Mouse (Mus musculus): ENCODE results near the gene Lmbr1l. TPM values are rescaled to one million over a fixed set of nuclear protein-coding genes. Genes with fewer than 3 reads are reported as not detected.
"Not testable (repeated sequence)": the region's sequence is repeated elsewhere in the genome, so short reads cannot be mapped to it uniquely, and the experiment has no call there.

Lmbr1l gene
- total RNA-seq (2021): 10 to 100 TPM; 13.8 to 18.4 TPM

GRCm38 (mm10) chr15:98917538-98918498 lies at the start of gene Lmbr1l:
Gene Lmbr1l (minus strand): TSS chr15:98918231.
- intact Hi-C loops (cut with DNase I): loop anchor here (2.0 kb wide), 1 partner anchor 37 kb away; no protein-coding TSS in a partner anchor
- DNase-seq (ENCODE audit: low spot score in 2 of 2): peak; percentile 99 to 100

DNA sequence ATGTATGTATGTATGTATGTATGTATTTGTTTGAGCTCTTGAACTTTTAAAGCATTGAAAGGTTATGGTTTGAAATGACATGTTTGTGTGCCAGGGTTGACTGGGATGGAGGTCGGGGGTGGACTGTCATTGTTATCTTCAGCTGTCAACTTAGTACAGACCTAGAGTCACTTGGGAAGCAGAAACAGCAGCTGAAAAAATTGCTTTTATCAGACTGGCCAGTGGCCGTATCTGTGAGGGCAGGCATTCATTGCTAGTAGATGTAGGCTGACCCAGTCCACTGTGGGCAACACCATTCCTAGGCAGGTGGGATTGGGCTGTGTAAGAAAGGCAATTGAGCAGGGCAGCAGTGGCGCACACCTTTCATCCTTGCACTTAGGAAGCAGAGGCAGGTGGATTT lies 41.5 kb upstream of the Lmbr1l start:
- intact Hi-C loops (cut with DNase I): no loop called here
- no peak for DNase-seq (ENCODE audit: low spot score in 2 of 2)

- intact Hi-C loops (cut with DNase I): no loop called here
- DNase-seq (ENCODE audit: low spot score in 2 of 2): no peak
Observed at GRCm38 (mm10) chr15:98958901-98959420, 40.9 kb upstream of the Lmbr1l start.

DNA sequence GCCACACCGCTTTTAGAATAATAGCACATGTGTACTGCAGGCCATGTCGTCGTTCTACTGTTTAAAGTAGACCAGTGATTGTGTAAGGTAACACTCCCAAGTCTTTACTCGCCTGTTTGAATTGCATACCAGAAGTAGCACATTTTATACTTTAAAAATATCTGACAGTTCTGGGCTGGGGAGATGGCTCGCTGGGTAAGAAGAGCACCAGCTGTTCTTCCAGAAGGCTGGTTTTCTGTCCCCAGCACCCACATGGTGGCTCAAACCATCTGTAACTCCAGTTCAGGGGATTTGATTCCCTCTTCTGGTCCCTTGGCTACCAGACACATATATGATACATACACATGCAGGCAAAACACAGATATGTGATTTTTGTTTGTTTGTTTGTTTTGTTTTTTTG lies 39.4 kb upstream of the Lmbr1l start:
- intact Hi-C loops (cut with DNase I): no loop called here
- DNase-seq (ENCODE audit: low spot score in 2 of 2): peak in 1 of 2 experiments; percentile 80

- intact Hi-C loops (cut with DNase I): no loop called here
Observed at GRCm38 (mm10) chr15:98956000-98956399, 38.0 kb upstream of the Lmbr1l start.

GRCm38 (mm10) chr15:98955324-98955723 lies 37.3 kb upstream of the Lmbr1l start:
- no peak for DNase-seq (ENCODE audit: low spot score in 2 of 2)
- intact Hi-C loops (cut with DNase I): no loop called here

More at GRCm38 (mm10) chr15:98956000-98956399, 38.0 kb upstream of the Lmbr1l start:
- no peak for DNase-seq (ENCODE audit: low spot score in 2 of 2)

GRCm38 (mm10) chr15:98954425-98955253 lies 36.6 kb upstream of the Lmbr1l start:
- peak; percentile 54 to 85 for DNase-seq (ENCODE audit: low spot score in 2 of 2)
- intact Hi-C loops (cut with DNase I): no loop called here

DNA sequence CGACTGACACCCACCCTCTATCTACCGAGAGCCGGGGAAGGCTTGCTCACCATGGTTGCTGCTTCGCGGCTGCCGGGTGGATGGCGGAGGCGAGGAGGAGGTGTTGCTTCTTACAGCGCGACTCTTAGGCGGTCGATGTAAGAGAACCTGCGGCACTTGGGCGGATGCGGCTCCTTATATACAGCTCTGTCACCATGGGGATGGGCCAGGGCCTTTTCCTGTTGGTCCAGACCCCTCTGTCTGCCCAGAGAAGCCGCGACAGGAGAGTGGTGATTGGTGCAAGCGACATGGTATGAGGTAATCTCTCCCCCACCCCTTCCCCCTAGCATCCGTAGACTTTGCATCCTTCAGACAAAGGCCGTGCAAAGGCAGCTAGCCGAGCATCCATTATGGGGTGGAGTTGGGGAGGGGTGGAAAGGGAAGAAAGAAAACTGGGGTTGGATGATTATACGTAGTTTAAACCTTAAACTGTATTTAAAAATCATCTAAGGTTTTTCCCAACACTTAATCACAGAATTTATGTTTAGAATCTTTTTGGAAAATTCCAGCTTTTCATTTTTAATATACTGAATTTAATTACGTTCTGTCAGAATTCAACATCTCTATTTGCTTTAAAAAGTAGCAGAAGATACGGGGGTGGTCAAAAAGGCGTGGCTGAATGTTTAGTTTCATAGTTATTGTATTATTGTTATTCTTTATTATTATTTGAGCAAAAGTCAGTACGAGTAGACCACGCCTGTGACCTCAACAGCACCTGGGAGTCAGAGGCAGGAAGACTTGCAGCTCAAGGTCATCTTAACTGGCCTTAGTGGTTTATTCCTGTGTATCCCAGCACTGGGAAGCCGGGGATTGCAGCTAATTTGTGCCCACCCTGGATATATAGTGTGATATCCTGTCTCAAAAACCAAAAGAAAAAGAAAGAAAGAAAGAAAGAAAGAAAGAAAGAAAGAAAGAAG lies 35.6 kb upstream of the Lmbr1l start, which contains the start of the genes Gm49450 and Tuba1a:
Gm49450 (minus strand) TSS at position 151 of the 956 bp plus-strand sequence.
Tuba1a (minus strand) TSS at position 303 of the 956 bp plus-strand sequence.
- DNase-seq (ENCODE audit: low spot score in 2 of 2): peak; percentile 95 to 99
- intact Hi-C loops (cut with DNase I): loop anchor here (1.0 to 2.0 kb wide), 4 partner anchors 17 to 40 kb away; partner anchors contain the start of gene Tuba1b

- intact Hi-C loops (cut with DNase I): loop anchor here (1.0 to 2.0 kb wide), 4 partner anchors 18 to 40 kb away; partner anchors contain the start of gene Tuba1b
- peak in 1 of 2 experiments; percentile 41 for DNase-seq (ENCODE audit: low spot score in 2 of 2)
Observed at GRCm38 (mm10) chr15:98952751-98953400, 34.8 kb upstream of the Lmbr1l start.

DNA sequence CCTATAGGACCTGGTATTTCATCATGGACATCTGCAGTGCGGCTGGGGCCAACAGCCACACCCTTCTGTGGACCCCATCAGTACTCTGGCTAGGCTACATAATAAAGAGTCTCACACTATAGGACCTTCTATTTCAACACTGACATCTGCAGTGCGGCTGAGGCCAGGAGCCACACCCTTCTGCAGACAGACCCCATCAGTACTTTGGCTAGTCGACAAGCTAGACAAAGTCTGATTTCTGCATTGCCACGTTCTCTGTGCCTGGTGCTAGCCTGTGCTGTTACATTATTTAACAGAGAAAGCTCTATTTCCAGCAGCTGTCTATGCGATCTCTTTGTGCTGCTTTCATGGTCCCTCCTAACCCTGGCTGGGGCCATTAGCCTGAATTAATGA lies 34.0 kb upstream of the Lmbr1l start:
- DNase-seq (ENCODE audit: low spot score in 2 of 2): peak in 1 of 2 experiments; percentile 39
- intact Hi-C loops (cut with DNase I): loop anchor here (2.0 kb wide), 2 partner anchors 19 to 33 kb away; no protein-coding TSS in a partner anchor

- intact Hi-C loops (cut with DNase I): loop anchor here (2.0 kb wide), 2 partner anchors 19 to 33 kb away; no protein-coding TSS in a partner anchor
- not testable (repeated sequence) for DNase-seq (ENCODE audit: low spot score in 2 of 2)
Observed at GRCm38 (mm10) chr15:98951122-98952062, 33.4 kb upstream of the Lmbr1l start.

- DNase-seq (ENCODE audit: low spot score in 2 of 2): no peak
- intact Hi-C loops (cut with DNase I): no loop called here
Observed at GRCm38 (mm10) chr15:98949607-98949892, 31.5 kb upstream of the Lmbr1l start.

DNA sequence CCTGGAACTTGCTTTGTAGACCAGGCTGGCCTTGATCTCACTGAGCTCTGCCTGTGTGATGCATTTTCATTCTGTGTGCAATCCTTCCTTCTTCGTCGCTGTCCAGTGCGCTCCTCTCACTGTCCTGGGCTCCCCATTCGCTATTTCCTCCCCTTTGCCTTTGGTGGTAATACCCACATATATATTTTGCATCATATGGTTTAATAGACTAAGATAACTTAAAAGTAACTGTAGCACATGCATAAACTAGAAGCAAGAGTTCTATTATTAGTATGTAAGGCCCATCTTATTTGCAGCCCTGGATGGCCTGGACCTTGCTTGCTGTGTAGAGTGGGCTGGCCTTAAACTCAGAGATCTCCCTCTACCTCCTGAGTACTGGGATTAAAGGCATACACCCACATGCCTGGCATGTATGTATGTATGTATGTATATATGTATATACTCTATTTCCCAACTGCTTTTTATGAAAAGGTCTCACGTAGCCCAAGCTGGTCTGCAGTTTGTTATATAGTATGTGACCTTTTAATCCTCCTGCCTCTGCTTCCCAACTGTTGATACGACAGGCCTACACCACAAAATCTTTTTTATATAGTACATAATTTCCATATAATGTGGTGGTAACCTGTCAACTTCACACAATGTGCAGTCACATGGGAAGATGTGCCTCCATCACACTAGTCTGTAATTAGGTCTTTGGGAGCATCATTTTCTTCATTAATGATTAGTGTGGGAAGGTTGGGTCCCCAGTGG lies 31.0 kb upstream of the Lmbr1l start:
- intact Hi-C loops (cut with DNase I): no loop called here

DNA sequence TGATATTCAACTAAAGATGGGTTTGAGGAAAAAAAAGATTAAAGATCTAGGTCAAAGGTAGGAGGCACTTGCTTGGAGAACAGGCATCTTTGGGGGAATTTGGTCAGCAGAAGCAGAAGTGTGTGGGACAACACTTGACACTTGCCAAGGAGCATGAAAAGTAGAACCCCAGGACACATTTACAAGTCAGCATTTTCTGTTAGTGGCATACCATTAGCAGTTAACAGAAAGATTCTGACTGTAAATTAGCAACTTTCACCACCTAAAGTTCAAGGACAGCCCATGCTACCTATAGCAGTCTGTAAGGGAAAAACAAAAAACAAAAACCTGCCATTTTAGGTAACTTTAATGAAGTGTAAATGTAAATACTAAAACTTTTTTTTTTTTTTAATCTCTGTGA lies 30.4 kb upstream of the Lmbr1l start:
- intact Hi-C loops (cut with DNase I): no loop called here
- DNase-seq (ENCODE audit: low spot score in 2 of 2): no peak

More for the DNA sequence above, 31.0 kb upstream of the Lmbr1l start:
- DNase-seq (ENCODE audit: low spot score in 2 of 2): no peak

- intact Hi-C loops (cut with DNase I): no loop called here
- no peak for DNase-seq (ENCODE audit: low spot score in 2 of 2)
Observed at GRCm38 (mm10) chr15:98947884-98948283, 29.9 kb upstream of the Lmbr1l start.

- DNase-seq (ENCODE audit: low spot score in 2 of 2): no peak
- intact Hi-C loops (cut with DNase I): no loop called here
Observed at GRCm38 (mm10) chr15:98943133-98943532, 25.1 kb upstream of the Lmbr1l start.

All from left cerebral cortex, postnatal 25 days (tissue).